Mouse (Mus musculus) liver, adult 2 months (tissue): Measurements from ENCODE around the gene Gpc6.

Experiments used
- CTCF ChIP-seq: fragments of 200-500 bp; IDR thresholded peaks from 2 replicates; pipeline ENCODE4 v1.5.1; 2011; ENCODE audit warnings: low read depth, low read length, control low read depth
- POLR2A ChIP-seq: fragments of 200-500 bp; IDR thresholded peaks from 2 replicates; pipeline ENCODE4 v1.6.1; 2011; ENCODE audit warnings: low read length, control low read depth; ENCODE audit not compliant: insufficient read depth; ENCODE audit errors: extremely low read depth

DNA sequence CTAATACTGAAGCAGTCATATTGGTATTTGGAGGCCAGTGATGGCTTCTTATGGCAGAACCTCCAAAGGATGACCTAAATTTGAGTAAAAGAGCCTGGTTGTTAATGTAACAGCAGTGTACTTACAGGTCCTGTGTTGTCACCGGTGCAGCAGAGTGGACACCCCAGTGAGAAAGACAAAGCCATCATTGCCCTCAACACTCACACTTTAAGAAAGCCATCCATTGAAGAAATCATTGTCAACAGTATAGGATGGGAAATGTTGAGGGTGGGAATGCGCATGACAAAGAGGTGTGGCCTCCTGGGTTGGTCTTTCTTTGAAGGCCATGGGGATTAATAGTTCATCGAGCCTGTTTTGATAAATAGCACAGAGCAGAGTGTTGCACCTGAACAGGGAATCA is 570.0 kb downstream of the Gpc6 start:
- no peak for TF ChIP-seq POLR2A
- no peak for TF ChIP-seq CTCF
